Mouse (Mus musculus): ENCODE results near the gene Amhr2. TPM values are rescaled to one million over a fixed set of nuclear protein-coding genes. Genes with fewer than 3 reads are reported as not detected.

The Amhr2 gene
- polyA plus RNA-seq, 1 experiment: 1.4 TPM

DNA sequence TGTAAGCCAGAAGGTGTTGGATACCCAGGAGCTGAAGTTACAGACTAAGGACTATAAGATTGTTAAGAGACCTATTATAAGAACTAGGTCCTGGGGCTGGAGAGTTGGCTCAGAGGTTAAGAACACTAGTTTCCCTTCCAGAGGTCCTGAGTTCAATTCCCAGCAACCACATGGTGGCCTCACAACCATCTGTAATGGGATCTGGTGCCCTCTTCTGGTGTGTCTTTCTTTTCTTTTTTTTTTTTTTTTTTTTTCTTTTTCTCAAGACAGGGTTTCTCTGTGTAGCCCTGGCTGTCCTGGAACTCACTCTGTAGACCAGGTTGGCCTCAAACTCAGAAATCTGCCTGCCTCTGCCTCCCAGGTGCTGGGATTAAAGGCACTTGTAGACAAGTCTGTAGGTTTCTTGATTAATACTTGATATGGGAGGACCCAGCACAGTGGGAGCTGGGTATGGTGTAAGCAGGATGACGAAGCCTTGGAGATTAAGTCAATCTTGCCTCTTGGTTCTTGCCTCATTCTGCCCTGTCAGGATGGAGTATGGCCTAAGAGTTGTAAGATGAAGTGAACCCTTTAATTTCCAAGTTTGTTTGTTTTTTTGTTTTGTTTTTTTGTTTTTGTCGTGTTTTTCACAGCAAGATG, 21.4 kb upstream of the Amhr2 start:
- DNase-seq: no peak
- no peak for TF ChIP-seq POLR2A (IDR thresholded peaks at IDR 0.05; ENCODE audit: low read depth, low read length)
- TF ChIP-seq CTCF (conservative IDR thresholded peaks at IDR 0.05; ENCODE audit: insufficient read depth, insufficient read length, low read depth, low read length): no peak
- H3K27ac ChIP-seq (ENCODE audit: insufficient read depth, low read depth, low read length): no peak overlapping the region
- no peak overlapping the region for H3K4me3 ChIP-seq (ENCODE audit: insufficient read depth, low read depth, low read length)
- peaks cover 4% of the 10 kb centered on the region for H3K36me3 ChIP-seq (ENCODE audit: control insufficient read depth, insufficient read depth, low read length)
- 86% methylated on average over 2 of the region's 2 CpGs for WGBS
- H3K27me3 ChIP-seq (replicated peaks; ENCODE audit: control insufficient read depth, insufficient read depth, low read length): no peaks in the 10 kb centered on the region
- H3K4me1 ChIP-seq (ENCODE audit: control insufficient read depth, insufficient read depth, low read length): no peaks in the 10 kb centered on the region; the same call in 1 of the 2 replicates

DNA sequence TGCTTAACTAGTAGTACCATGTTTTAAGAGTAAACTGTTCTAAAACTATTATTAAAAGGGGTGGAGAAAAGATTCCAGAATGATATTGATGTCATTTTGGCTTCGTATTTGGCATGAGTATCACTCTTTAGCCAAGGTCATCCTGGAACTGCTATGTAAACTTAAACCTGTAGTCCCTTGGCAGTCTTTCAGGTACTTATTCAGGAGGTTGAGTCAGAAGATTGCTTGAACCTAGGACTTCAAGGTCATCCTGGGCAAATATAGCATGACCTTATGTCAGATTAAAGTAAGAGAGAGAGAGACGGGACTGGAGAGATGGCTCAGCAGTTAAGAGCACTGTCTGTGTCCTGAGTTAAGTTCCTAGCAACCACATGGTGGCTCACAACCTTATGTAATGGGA, 20.5 kb upstream of the Amhr2 start:
- peaks cover 7% of the 10 kb centered on the region for H3K36me3 ChIP-seq (ENCODE audit: control insufficient read depth, insufficient read depth, low read length)
- no peak for DNase-seq
- no peaks in the 10 kb centered on the region for H3K27me3 ChIP-seq (replicated peaks; ENCODE audit: control insufficient read depth, insufficient read depth, low read length)
- H3K27ac ChIP-seq (ENCODE audit: insufficient read depth, low read depth, low read length): no peak overlapping the region
- WGBS: 68% methylated on average over 2 of the region's 2 CpGs
- TF ChIP-seq POLR2A (IDR thresholded peaks at IDR 0.05; ENCODE audit: low read depth, low read length) (no peak), CTCF (conservative IDR thresholded peaks at IDR 0.05; ENCODE audit: insufficient read depth, insufficient read length, low read depth, low read length) (no peak)
- H3K4me1 ChIP-seq (ENCODE audit: control insufficient read depth, insufficient read depth, low read length): no peaks in the 10 kb centered on the region
- H3K4me3 ChIP-seq (ENCODE audit: insufficient read depth, low read depth, low read length): no peak overlapping the region

DNA sequence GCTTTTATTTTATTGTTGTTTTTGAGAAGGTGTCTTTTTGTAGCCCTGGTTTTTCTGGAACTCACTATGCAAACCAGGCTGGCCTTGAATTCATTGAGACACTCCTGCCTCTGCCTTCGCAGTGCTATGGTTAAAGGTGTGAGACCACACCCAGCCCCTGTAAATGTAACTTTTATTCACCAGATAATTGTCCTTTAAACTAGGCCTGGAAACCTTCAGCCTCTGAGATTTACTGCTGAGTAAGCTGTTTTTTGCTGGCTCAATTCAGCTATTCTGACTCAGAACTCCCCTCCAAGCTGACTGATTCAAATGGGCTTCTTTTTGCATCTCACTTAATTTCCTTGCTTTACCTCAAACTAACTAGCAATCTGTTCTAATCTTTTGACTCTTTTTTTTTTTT, 18.2 kb upstream of the Amhr2 start:
- WGBS: 90% methylated on average over 1 of the region's 1 CpGs
- no peak for DNase-seq
- Histone ChIP-seq H3K4me3 (ENCODE audit: insufficient read depth, low read depth, low read length) (no peak overlapping the region), H3K4me1 (ENCODE audit: control insufficient read depth, insufficient read depth, low read length) (no peaks in the 10 kb centered on the region), H3K27me3 (replicated peaks; ENCODE audit: control insufficient read depth, insufficient read depth, low read length) (no peaks in the 10 kb centered on the region), H3K27ac (ENCODE audit: insufficient read depth, low read depth, low read length) (no peak overlapping the region), H3K36me3 (ENCODE audit: control insufficient read depth, insufficient read depth, low read length) (peaks cover 13% of the 10 kb centered on the region)
- TF ChIP-seq POLR2A (IDR thresholded peaks at IDR 0.05; ENCODE audit: low read depth, low read length): no peak
- no peak for TF ChIP-seq CTCF (conservative IDR thresholded peaks at IDR 0.05; ENCODE audit: insufficient read depth, insufficient read length, low read depth, low read length)

DNA sequence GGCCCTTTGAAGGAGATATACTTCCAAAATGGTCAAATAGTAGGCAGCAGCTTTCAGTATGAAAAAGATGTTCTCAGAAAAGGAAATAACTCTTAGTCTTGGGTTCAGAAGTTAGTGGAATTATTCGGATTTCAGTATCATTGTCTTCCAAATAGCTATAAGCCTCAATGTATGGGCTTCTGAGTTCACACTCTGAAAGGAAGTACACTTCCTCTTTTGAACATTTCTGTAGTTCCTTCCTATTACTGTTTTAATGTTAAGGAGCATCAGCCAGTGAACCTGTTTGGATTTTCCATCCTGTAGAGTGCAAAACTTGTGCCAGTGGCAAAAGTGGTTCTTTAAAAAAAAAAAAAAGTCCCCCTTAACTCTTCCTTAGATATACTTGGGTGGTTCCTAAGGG, 13.1 kb upstream of the Amhr2 start:
- H3K27me3 ChIP-seq (replicated peaks; ENCODE audit: control insufficient read depth, insufficient read depth, low read length): no peaks in the 10 kb centered on the region
- DNase-seq: no peak
- no peaks in the 10 kb centered on the region for H3K4me1 ChIP-seq (ENCODE audit: control insufficient read depth, insufficient read depth, low read length)
- peaks cover 14% of the 10 kb centered on the region for H3K36me3 ChIP-seq (ENCODE audit: control insufficient read depth, insufficient read depth, low read length)
- 75% methylated on average over 1 of the region's 1 CpGs for WGBS
- no peak overlapping the region for H3K4me3 ChIP-seq (ENCODE audit: insufficient read depth, low read depth, low read length)
- TF ChIP-seq CTCF (conservative IDR thresholded peaks at IDR 0.05; ENCODE audit: insufficient read depth, insufficient read length, low read depth, low read length) (no peak), POLR2A (IDR thresholded peaks at IDR 0.05; ENCODE audit: low read depth, low read length) (no peak)
- H3K27ac ChIP-seq (ENCODE audit: insufficient read depth, low read depth, low read length): no peak overlapping the region

DNA sequence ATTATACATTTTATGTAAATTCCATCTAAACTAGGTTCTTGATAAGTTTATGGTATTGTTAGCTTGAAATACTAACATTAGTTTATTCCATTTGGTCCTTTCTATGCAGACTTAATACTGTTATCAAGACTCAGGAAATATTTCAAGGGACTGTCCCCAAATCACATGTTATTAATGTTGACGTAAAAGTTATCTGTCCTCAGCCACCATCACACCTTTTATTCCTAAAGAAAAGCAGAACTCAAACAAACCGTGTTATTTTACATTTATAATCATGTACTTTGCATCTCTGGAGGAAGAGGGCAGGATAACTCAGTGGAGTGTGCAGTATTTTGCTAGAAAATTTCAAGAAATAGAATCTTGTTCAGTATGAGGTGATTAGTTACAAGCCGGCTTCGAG, 12.0 kb upstream of the Amhr2 start:
- no peak overlapping the region for H3K4me3 ChIP-seq (ENCODE audit: insufficient read depth, low read depth, low read length)
- 92% methylated on average over 4 of the region's 4 CpGs for WGBS
- no peaks in the 10 kb centered on the region for H3K4me1 ChIP-seq (ENCODE audit: control insufficient read depth, insufficient read depth, low read length)
- peaks cover 11% of the 10 kb centered on the region for H3K36me3 ChIP-seq (ENCODE audit: control insufficient read depth, insufficient read depth, low read length)
- H3K27me3 ChIP-seq (replicated peaks; ENCODE audit: control insufficient read depth, insufficient read depth, low read length): no peaks in the 10 kb centered on the region
- DNase-seq: no peak
- H3K27ac ChIP-seq (ENCODE audit: insufficient read depth, low read depth, low read length): no peak overlapping the region
- no peak for TF ChIP-seq CTCF (conservative IDR thresholded peaks at IDR 0.05; ENCODE audit: insufficient read depth, insufficient read length, low read depth, low read length)
- TF ChIP-seq POLR2A (IDR thresholded peaks at IDR 0.05; ENCODE audit: low read depth, low read length): no peak

DNA sequence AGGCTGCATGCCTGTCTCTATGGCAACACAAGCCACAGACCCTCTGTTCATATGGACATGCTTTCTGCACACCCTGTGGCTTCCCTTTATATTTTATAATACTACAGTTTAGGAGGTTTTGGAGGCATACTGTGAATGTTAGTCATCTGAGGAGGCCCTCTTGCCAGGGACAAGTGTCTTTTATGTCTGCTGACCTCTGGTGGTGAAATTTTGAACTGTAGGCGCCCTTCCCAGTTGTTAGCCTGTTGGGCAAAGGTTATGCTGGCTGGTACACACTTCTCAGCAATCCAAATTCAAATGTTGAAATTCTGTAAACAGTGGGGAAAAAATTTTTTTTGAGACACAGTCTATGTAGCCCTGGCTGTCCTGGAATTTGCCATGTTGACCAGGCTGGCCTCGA, 2.7 kb upstream of the Amhr2 start:
- no peaks in the 10 kb centered on the region for H3K27me3 ChIP-seq (replicated peaks; ENCODE audit: control insufficient read depth, insufficient read depth, low read length)
- 49% methylated on average over 2 of the region's 2 CpGs for WGBS
- TF ChIP-seq POLR2A (IDR thresholded peaks at IDR 0.05; ENCODE audit: low read depth, low read length) (no peak), CTCF (conservative IDR thresholded peaks at IDR 0.05; ENCODE audit: insufficient read depth, insufficient read length, low read depth, low read length) (peak; percentile 78)
- H3K4me1 ChIP-seq (ENCODE audit: control insufficient read depth, insufficient read depth, low read length): no peaks in the 10 kb centered on the region
- no peak overlapping the region for H3K27ac ChIP-seq (ENCODE audit: insufficient read depth, low read depth, low read length)
- DNase-seq: peak; percentile 86
- no peaks in the 10 kb centered on the region for H3K36me3 ChIP-seq (ENCODE audit: control insufficient read depth, insufficient read depth, low read length)
- no peak overlapping the region for H3K4me3 ChIP-seq (ENCODE audit: insufficient read depth, low read depth, low read length)

DNA sequence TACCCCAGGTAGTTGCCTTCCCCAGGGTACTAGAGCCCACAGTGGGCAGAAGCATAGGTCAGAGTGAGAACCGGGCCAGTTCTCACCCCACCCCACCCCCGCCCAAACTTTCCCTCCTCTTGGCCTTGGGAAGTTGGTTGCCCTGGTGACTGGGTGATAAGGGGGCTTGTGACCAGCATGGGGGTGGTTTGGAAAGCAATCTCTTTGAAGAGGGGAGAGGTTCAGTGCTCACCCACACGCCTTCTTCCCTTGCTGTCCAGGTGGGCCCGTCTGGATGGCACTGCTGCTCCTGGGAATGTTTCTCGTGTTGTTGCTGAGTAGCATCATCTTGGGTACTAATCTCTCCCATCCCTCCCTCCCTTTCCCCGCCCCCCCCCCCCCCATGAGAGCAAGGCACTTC, 1.3 kb downstream of the Amhr2 start:
- Histone ChIP-seq H3K36me3 (ENCODE audit: control insufficient read depth, insufficient read depth, low read length) (no peaks in the 10 kb centered on the region), H3K4me3 (ENCODE audit: insufficient read depth, low read depth, low read length) (no peak overlapping the region), H3K27ac (ENCODE audit: insufficient read depth, low read depth, low read length) (no peak overlapping the region), H3K27me3 (replicated peaks; ENCODE audit: control insufficient read depth, insufficient read depth, low read length) (no peaks in the 10 kb centered on the region), H3K4me1 (ENCODE audit: control insufficient read depth, insufficient read depth, low read length) (peaks cover 5% of the 10 kb centered on the region; the same call in 1 of the 2 replicates)
- 63% methylated on average over 5 of the region's 6 CpGs for WGBS
- TF ChIP-seq CTCF (conservative IDR thresholded peaks at IDR 0.05; ENCODE audit: insufficient read depth, insufficient read length, low read depth, low read length): no peak
- TF ChIP-seq POLR2A (IDR thresholded peaks at IDR 0.05; ENCODE audit: low read depth, low read length): no peak
- no peak for DNase-seq

All from kidney, adult 2 months (tissue).